Comparison of ENCODE assay signal across 9 mouse cellular contexts in genomic region chr7:142799424-142799823, GRCm38 (mm10). TPM values are rescaled to one million over a fixed set of nuclear protein-coding genes. Genes with fewer than 3 reads are reported as not detected.
DNase-seq lines count a peak whose midpoint lies in the region; ATAC-seq and TF ChIP-seq lines count a peak whose summit lies in the region.
"Had no signal": no experiment of that assay in that cellular context is flagged by ENCODE, and none has a peak within 500 bp of the region (broad histone marks: within the 10 kb centered on the region; RNA-seq: fewer than 3 reads in every experiment).

No protein-coding gene starts in this region.

- TF ChIP-seq CTCF in heart, postnatal 0 days (IDR thresholded peaks at IDR 0.05; ENCODE audit: low read depth), result peak; percentile 68
- TF ChIP-seq CTCF in E14TG2a.4 (conservative IDR thresholded peaks at IDR 0.05; ENCODE audit: low read length), result peak; percentile 97

- H3K27me3 ChIP-seq in heart, postnatal 0 days (ENCODE audit: control insufficient read depth, insufficient read depth, low read length), result no peaks in the 10 kb centered on the region
- H3K27me3 ChIP-seq in heart, embryonic 10.5 days (ENCODE audit: insufficient read depth, poor library complexity, severe bottlenecking), result no peaks in the 10 kb centered on the region
- peaks cover 5% of the 10 kb centered on the region; the same call in 1 of the 2 replicates for H3K27me3 ChIP-seq in E14TG2a.4 (ENCODE audit: insufficient read depth, low read length)
- H3K27me3 ChIP-seq: embryonic facial prominence, embryonic 13.5 days had no signal

- DNase-seq in heart, postnatal 0 days (ENCODE audit: low spot score), result peak; percentile 22
- DNase-seq in heart, embryonic 10.5 days (ENCODE audit: low spot score), result no peak
- DNase-seq in adrenal gland, postnatal 36 days, result peak; percentile 55 to 62
- DNase-seq in layer of hippocampus, adult 9-10 months (ENCODE audit: low spot score), result peak; percentile 42
- DNase-seq in thymus, postnatal 0 days (ENCODE audit: low spot score), result peak; percentile 50

- WGBS in heart, postnatal 0 days, result 31% methylated on average over 6 of the region's 6 CpGs
- WGBS in heart, embryonic 10.5 days, result 32% methylated on average over 6 of the region's 6 CpGs

- no peak overlapping the region for H3K9ac ChIP-seq in heart, postnatal 0 days (replicated peaks; ENCODE audit: low read depth, low read length)
- H3K9ac ChIP-seq: embryonic facial prominence, embryonic 13.5 days had no signal

- no peak overlapping the region for H3K27ac ChIP-seq in heart, postnatal 0 days (ENCODE audit: low read depth)
- H3K27ac ChIP-seq in heart, embryonic 10.5 days, result no peak overlapping the region
- H3K27ac ChIP-seq: embryonic facial prominence, embryonic 13.5 days had no signal

- H3K4me2 ChIP-seq in heart, postnatal 0 days (ENCODE audit: low read depth, low read length), result no peak overlapping the region
- H3K4me2 ChIP-seq: embryonic facial prominence, embryonic 13.5 days had no signal

- no peaks in the 10 kb centered on the region for H3K9me3 ChIP-seq in heart, postnatal 0 days (replicated peaks; ENCODE audit: control insufficient read depth, low read length)
- H3K9me3 ChIP-seq in heart, embryonic 10.5 days, result no peaks in the 10 kb centered on the region
- H3K9me3 ChIP-seq in E14TG2a.4 (ENCODE audit: low read length), result peaks cover 11% of the 10 kb centered on the region
- H3K9me3 ChIP-seq: embryonic facial prominence, embryonic 13.5 days had no signal

- H3K36me3 ChIP-seq in heart, postnatal 0 days (replicated peaks; ENCODE audit: control insufficient read depth, insufficient read depth, low read length), result no peaks in the 10 kb centered on the region
- H3K36me3 ChIP-seq in heart, embryonic 10.5 days, result no peaks in the 10 kb centered on the region
- H3K36me3 ChIP-seq in E14TG2a.4 (ENCODE audit: insufficient read depth, low read length), result no peaks in the 10 kb centered on the region
- H3K36me3 ChIP-seq: embryonic facial prominence, embryonic 13.5 days had no signal

- H3K4me3 ChIP-seq in heart, postnatal 0 days (ENCODE audit: low read depth, low read length), result no peak overlapping the region
- H3K4me3 ChIP-seq in heart, embryonic 10.5 days, result no peak overlapping the region
- no peak overlapping the region for H3K4me3 ChIP-seq in E14TG2a.4 (replicated peaks; ENCODE audit: low read length)
- H3K4me3 ChIP-seq: embryonic facial prominence, embryonic 13.5 days had no signal

- no peak for TF ChIP-seq EP300 in heart, postnatal 0 days (IDR thresholded peaks at IDR 0.05; ENCODE audit: low read depth)

- no peak for ATAC-seq in heart, postnatal 0 days (ENCODE audit: insufficient read depth, low read depth)
- peak; percentile 65 for ATAC-seq in erythroblast, adult 5-6 weeks (replicated peaks; ENCODE audit: low FRiP score, poor library complexity, severe bottlenecking)
- ATAC-seq in megakaryocyte, adult 5-6 weeks (ENCODE audit: poor library complexity, severe bottlenecking), result peak; percentile 77

- H3K4me1 ChIP-seq in heart, postnatal 0 days (ENCODE audit: control insufficient read depth, insufficient read depth), result no peaks in the 10 kb centered on the region
- H3K4me1 ChIP-seq in heart, embryonic 10.5 days, result no peaks in the 10 kb centered on the region
- peaks cover 4% of the 10 kb centered on the region for H3K4me1 ChIP-seq in E14TG2a.4 (replicated peaks; ENCODE audit: low read depth, low read length)

RNA-seq across cellular contexts. Expression of gene Ins2, which starts 56.2 kb away (rescaled TPM):
- total RNA-seq in heart, postnatal 0 days (2014; rRNA removed; ENCODE audit: low replicate concordance), result not detected in 2 replicates
- polyA plus RNA-seq in heart, postnatal 0 days (2015; fragmentation: Nextera tagmentation; extraction: Ambion mirVana), result 0.85 TPM in 1 of 2 replicates, not detected in the other
- not detected in 2 replicates for polyA plus RNA-seq in heart, embryonic 10.5 days (2016; fragmentation: Nextera tagmentation; extraction: Ambion mirVana)
- not detected for total RNA-seq in adrenal gland, postnatal 36 days (2021)
- not detected in 2 replicates for total RNA-seq in erythroblast, adult 5-6 weeks (2015; ENCODE audit: low replicate concordance)
- total RNA-seq in erythroblast, adult 5-6 weeks (2017; ENCODE audit: low replicate concordance), result not detected in 2 replicates
- not detected in 2 replicates for total RNA-seq in megakaryocyte, adult 5-6 weeks (2015)
- total RNA-seq in megakaryocyte, adult 5-6 weeks (2017), result not detected in 2 replicates
- 1.5 and 2.3 TPM in 2 replicates for polyA plus RNA-seq in thymus, postnatal 0 days (2015; fragmentation: Nextera tagmentation; extraction: Ambion mirVana)
- polyA plus RNA-seq: embryonic facial prominence, embryonic 13.5 days had no signal
